Mouse (Mus musculus) midbrain, embryonic 13.5 days (tissue): ENCODE measurements around the gene Gm15448. TPM values are rescaled to one million over a fixed set of nuclear protein-coding genes. Genes with fewer than 3 reads are reported as not detected.
"Not testable (repeated sequence)": the region's sequence is repeated elsewhere in the genome, so short reads cannot be mapped to it uniquely, and the experiment has no call there.

Experiments used
- ATAC-seq: fragments of 200-750 bp; cut with Nextera tagmentation; 2 replicates; pipeline ENCODE4 v1.8.0; 2017; ENCODE audit warnings: mild to moderate bottlenecking, moderate TSS enrichment, moderate library complexity
- H3K27ac ChIP-seq: fragments of 300-500 bp; sonication (generic); 2 replicates; pipeline ENCODE4 v1.5.1; 2015; ENCODE audit warnings: inconsistent platforms, mild to moderate bottlenecking, moderate library complexity
- H3K27me3 ChIP-seq: fragments of 300-500 bp; sonication (generic); 2 replicates; pipeline ENCODE4 v1.6.1; 2015; ENCODE audit warnings: mild to moderate bottlenecking, inconsistent platforms
- H3K36me3 ChIP-seq: fragments of 300-500 bp; sonication (generic); 2 replicates; pipeline ENCODE4 v1.6.1; 2015; ENCODE audit warnings: mild to moderate bottlenecking, inconsistent platforms
- H3K4me1 ChIP-seq: fragments of 300-500 bp; sonication (generic); replicated peaks from 2 replicates; pipeline ENCODE4 v1.6.1; 2015; ENCODE audit warnings: inconsistent platforms
- H3K4me2 ChIP-seq: fragments of 300-500 bp; sonication (generic); replicated peaks from 2 replicates; pipeline ENCODE4 v1.6.1; 2015; ENCODE audit warnings: moderate library complexity, mild to moderate bottlenecking, inconsistent platforms
- H3K4me3 ChIP-seq: fragments of 300-500 bp; sonication (generic); replicated peaks from 2 replicates; pipeline ENCODE4 v1.5.1; 2015; ENCODE audit warnings: mild to moderate bottlenecking, inconsistent platforms
- H3K9ac ChIP-seq: fragments of 300-500 bp; sonication (generic); replicated peaks from 2 replicates; pipeline ENCODE4 v1.6.1; 2015; ENCODE audit warnings: mild to moderate bottlenecking, inconsistent platforms
- H3K9me3 ChIP-seq: fragments of 300-500 bp; sonication (generic); 2 replicates; pipeline ENCODE4 v1.6.1; 2016; ENCODE audit warnings: mild to moderate bottlenecking, inconsistent platforms
- WGBS: fragments of 180-500 bp; shearing (Covaris S2); methylation state at CpG from one replicate; pipeline ENCODE4 v1.1.7; 2015; 5-methylcytosine and 5-hydroxymethylcytosine counted together
- polyA plus RNA-seq: library from polyadenylated mRNA; unstranded; fragments of >200 nt; fragmentation: Nextera tagmentation; extraction: Ambion mirVana; gene quantifications from 2 replicates; pipeline ENCODE4 v1.2.1, GENCODE M21; 2015

Gene Gm15448
- not detected in 2 replicates for polyA plus RNA-seq

DNA sequence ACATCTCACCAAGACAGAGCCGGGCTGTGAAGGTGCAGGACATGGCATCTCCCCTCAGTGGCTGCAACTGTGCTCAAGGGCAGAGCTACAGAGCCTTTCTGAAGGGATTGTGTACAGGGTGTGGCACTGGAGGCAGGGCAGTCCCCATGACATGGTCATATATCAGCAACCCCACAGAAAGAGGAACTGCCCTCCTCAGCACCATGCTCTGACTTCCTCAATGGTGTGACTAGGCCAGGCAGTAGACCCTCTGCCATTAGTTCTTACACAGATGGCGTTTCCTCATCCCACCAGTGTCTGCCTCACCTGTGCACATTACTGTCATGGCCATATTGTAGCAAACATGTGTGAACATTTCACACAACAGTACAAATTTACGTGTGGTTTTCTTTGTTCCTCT, at the start of gene Gm15448:
Gm15448 (minus strand) TSS at position 89 of the 400 bp plus-strand sequence.
- not testable (repeated sequence) for H3K9ac ChIP-seq, H3K36me3 ChIP-seq, H3K4me2 ChIP-seq, H3K4me1 ChIP-seq, H3K4me3 ChIP-seq, H3K27me3 ChIP-seq, H3K27ac ChIP-seq, H3K9me3 ChIP-seq, ATAC-seq
- WGBS = 38% methylated on average over 1 of the region's 3 CpGs

DNA sequence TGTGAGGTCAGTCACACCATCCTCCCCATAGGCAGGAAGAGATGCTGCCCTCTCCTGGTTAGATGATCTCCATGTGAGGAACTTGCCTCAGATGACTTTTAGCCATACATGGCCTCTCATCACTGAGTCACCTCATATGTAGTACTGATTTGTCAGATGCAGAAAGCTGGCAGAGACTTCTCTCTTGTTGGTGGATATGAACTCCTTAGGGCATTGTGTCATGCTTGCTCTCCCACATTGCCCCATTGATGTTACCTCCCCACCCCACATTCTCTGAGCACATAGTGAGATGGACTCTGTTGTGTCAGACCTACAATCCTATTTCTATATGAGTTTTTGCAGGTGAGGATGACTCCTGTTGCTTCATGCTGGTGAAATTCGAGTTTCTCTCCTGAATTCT, 49.5 kb upstream of the Gm15448 start:
- not testable (repeated sequence) for H3K4me2 ChIP-seq, H3K4me3 ChIP-seq, H3K27ac ChIP-seq, H3K36me3 ChIP-seq, H3K9me3 ChIP-seq, ATAC-seq, H3K9ac ChIP-seq, H3K27me3 ChIP-seq, H3K4me1 ChIP-seq
- no CpG with 5 or more reads among the region's 1 CpGs for WGBS

DNA sequence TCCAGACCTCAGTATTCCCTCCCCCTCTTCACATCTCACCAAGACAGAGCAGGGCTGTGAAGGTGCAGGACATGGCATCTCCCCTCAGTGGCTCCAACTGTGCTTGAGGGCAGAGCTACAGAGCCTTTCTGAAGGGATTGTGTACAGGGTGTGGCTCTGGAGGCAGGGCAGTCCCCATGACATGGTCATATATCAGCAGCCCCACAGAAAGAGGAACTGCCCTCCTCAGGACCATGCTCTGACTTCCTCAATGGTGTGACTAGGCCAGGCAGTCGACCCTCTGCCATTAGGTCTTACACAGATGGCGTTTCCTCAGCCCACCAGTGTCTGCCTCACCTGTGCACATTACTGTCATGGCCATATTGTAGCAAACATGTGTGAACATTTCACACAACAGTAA, 19.5 kb upstream of the Gm15448 start, which contains the start of gene Pira2:
Pira2 (minus strand) TSS at position 101 of the 400 bp plus-strand sequence.
- not testable (repeated sequence) for H3K27ac ChIP-seq, H3K27me3 ChIP-seq, H3K4me2 ChIP-seq, H3K9me3 ChIP-seq, H3K4me1 ChIP-seq, H3K4me3 ChIP-seq, H3K36me3 ChIP-seq, ATAC-seq, H3K9ac ChIP-seq
- no CpG with 5 or more reads among the region's 2 CpGs for WGBS

- not testable (repeated sequence) for H3K9ac ChIP-seq, H3K36me3 ChIP-seq, H3K4me1 ChIP-seq, H3K27ac ChIP-seq, H3K9me3 ChIP-seq, H3K4me2 ChIP-seq, H3K27me3 ChIP-seq, H3K4me3 ChIP-seq, ATAC-seq
- no CpG with 5 or more reads among the region's 1 CpGs for WGBS
Measured at GRCm38 (mm10) chr7:3837854-3838253, 12.4 kb upstream of the Gm15448 start.

GRCm38 (mm10) chr7:3830633-3831032, 5.1 kb upstream of the Gm15448 start:
- not testable (repeated sequence) for H3K4me2 ChIP-seq, H3K9me3 ChIP-seq, H3K27ac ChIP-seq, H3K36me3 ChIP-seq, H3K9ac ChIP-seq, H3K27me3 ChIP-seq, H3K4me1 ChIP-seq, ATAC-seq, H3K4me3 ChIP-seq

DNA sequence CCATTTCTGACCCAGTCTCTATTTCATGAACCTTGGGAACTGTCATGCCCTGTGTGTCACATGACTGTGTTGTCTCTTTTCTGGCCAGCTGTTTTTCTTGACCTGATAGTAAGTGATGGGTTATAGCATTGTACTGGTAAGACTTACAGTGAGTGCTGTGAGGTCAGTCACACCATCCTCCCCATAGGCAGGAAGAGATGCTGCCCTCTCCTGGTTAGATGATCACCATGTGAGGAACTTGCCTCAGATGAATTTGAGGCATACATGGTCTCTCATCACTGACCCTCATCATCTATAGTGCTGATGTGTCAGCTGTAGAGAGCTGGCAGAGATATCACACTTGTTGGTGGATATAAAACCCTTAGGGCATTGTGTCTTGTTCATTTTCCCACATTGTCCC, 13.6 kb downstream of the Gm15448 start:
- H3K4me3 ChIP-seq, H3K4me2 ChIP-seq, H3K4me1 ChIP-seq, H3K9me3 ChIP-seq, H3K9ac ChIP-seq, H3K27ac ChIP-seq, ATAC-seq, H3K27me3 ChIP-seq, H3K36me3 ChIP-seq: not testable (repeated sequence)

DNA sequence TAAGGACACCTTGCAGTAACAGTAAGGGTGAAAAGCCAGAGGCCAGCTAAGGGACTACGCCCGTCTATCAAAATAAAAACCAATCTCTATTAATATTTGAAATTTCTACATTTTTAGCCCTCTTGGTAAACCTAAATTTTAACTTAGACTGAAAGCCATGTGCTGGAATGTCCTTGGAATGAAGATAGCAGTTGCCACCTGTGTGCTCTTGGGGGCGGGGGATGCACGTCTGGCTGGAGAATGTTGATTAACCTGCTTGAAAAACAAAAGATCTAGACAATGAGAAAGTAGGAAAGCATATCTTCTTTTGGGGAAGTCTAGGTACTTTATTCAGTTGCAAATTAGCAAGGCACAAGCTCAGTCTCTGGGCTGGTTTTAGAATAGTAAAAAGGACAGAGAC, 22.6 kb downstream of the Gm15448 start:
- 85% methylated on average over 4 of the region's 4 CpGs for WGBS
- ATAC-seq = not testable (repeated sequence)

DNA sequence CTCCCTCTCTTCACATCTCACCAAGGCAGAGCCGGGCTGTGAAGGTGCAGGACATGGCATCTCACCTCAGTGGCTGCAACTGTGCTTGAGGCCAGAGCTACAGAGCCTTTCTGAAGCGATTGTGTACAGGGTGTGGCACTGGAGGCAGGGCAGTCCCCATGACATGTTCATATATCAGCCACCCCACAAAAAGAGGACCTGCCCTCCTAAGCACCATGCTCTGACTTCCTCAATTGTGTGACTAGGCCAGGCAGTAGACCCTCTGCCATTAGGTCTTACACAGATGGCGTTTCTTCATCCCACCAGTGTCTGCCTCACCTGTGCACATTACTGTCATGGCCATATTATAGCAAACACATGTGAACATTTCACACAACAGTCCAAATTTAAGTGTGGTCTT, 25.5 kb downstream of the Gm15448 start:
- not testable (repeated sequence) for ATAC-seq, H3K27ac ChIP-seq, H3K27me3 ChIP-seq, H3K9ac ChIP-seq, H3K4me3 ChIP-seq, H3K4me1 ChIP-seq, H3K4me2 ChIP-seq, H3K36me3 ChIP-seq, H3K9me3 ChIP-seq
- WGBS = 76% methylated on average over 3 of the region's 3 CpGs

More for the DNA sequence above, 22.6 kb downstream of the Gm15448 start:
- H3K36me3 ChIP-seq, H3K9me3 ChIP-seq, H3K4me2 ChIP-seq, H3K4me1 ChIP-seq, H3K27me3 ChIP-seq, H3K4me3 ChIP-seq, H3K27ac ChIP-seq, H3K9ac ChIP-seq: not testable (repeated sequence)

GRCm38 (mm10) chr7:3796286-3796685, 29.2 kb downstream of the Gm15448 start:
- H3K27me3 ChIP-seq, H3K9me3 ChIP-seq, H3K9ac ChIP-seq, H3K27ac ChIP-seq, ATAC-seq, H3K4me2 ChIP-seq, H3K4me1 ChIP-seq, H3K4me3 ChIP-seq, H3K36me3 ChIP-seq: not testable (repeated sequence)

Other genes with a start within 250 kb of the Gm15448 start
- 0.26 and 0.42 TPM in 2 replicates for gene Oscar, start 209.5 kb downstream of the Gm15448 start, polyA plus RNA-seq
- gene Ndufa3, start 208.3 kb downstream of the Gm15448 start, polyA plus RNA-seq = 440 and 458 TPM in 2 replicates
- gene Tfpt, start 195.8 kb downstream of the Gm15448 start, polyA plus RNA-seq = 30.8 and 38.9 TPM in 2 replicates
- 114 and 117 TPM in 2 replicates for gene Prpf31, start 195.7 kb downstream of the Gm15448 start, polyA plus RNA-seq
- gene Cnot3, start 180.4 kb downstream of the Gm15448 start, polyA plus RNA-seq = 48.7 and 57.8 TPM in 2 replicates
- gene Leng1, start 159.8 kb downstream of the Gm15448 start, polyA plus RNA-seq = 16.5 and 16.8 TPM in 2 replicates
- 4.0 and 4.3 TPM in 2 replicates for gene Tmc4, start 148.1 kb downstream of the Gm15448 start, polyA plus RNA-seq
- gene Tsen34, start 132.8 kb downstream of the Gm15448 start, polyA plus RNA-seq = 205 and 225 TPM in 2 replicates
- 53.4 and 54.5 TPM in 2 replicates for gene Mboat7, start 132.2 kb downstream of the Gm15448 start, polyA plus RNA-seq
- gene Rps9, start 121.7 kb downstream of the Gm15448 start, polyA plus RNA-seq = 994 and 1,009 TPM in 2 replicates
- 0.15 and 0.37 TPM in 2 replicates for gene Pirb, start 105.3 kb downstream of the Gm15448 start, polyA plus RNA-seq
- not detected in 2 replicates for gene Pira2, start 19.4 kb upstream of the Gm15448 start, polyA plus RNA-seq
- gene Gm14548, start 72.4 kb upstream of the Gm15448 start, polyA plus RNA-seq = not detected in 2 replicates
- gene Lilra6, start 89.8 kb upstream of the Gm15448 start, polyA plus RNA-seq = not detected in 2 replicates
- gene Lair1, start 237.5 kb upstream of the Gm15448 start, polyA plus RNA-seq = 1.8 and 2.2 TPM in 2 replicates